Mouse (Mus musculus): Measurements from ENCODE around the gene Gm21897. TPM values are rescaled to one million over a fixed set of nuclear protein-coding genes. Genes with fewer than 3 reads are reported as not detected.

Gene Gm21897
- polyA plus RNA-seq, 1 experiment from 2014 or later, result not detected

- Histone ChIP-seq H3K9me3 (replicated peaks; ENCODE audit: control insufficient read depth, low read length) (no peaks in the 10 kb centered on the region), H3K36me3 (ENCODE audit: control insufficient read depth, insufficient read depth) (no peaks in the 10 kb centered on the region), H3K27ac (ENCODE audit: low read length) (no peak overlapping the region), H3K4me1 (ENCODE audit: control insufficient read depth, low read depth, low read length) (no peaks in the 10 kb centered on the region), H3K9ac (ENCODE audit: low read depth, low read length) (no peak overlapping the region), H3K4me3 (ENCODE audit: low read depth, low read length) (no peak overlapping the region), H3K4me2 (ENCODE audit: low read depth, low read length) (no peak overlapping the region), H3K27me3 (ENCODE audit: control insufficient read depth, insufficient read depth, low read depth, low read length) (no peaks in the 10 kb centered on the region)
- no peak for ATAC-seq (ENCODE audit: low read depth)
- WGBS (ENCODE audit: insufficient replicate concordance), result 54% methylated on average over 2 of the region's 2 CpGs
These were observed 32.1 kb downstream of the Gm21897 start for GRCm38 (mm10) chr16:15349381-15349780.

DNA sequence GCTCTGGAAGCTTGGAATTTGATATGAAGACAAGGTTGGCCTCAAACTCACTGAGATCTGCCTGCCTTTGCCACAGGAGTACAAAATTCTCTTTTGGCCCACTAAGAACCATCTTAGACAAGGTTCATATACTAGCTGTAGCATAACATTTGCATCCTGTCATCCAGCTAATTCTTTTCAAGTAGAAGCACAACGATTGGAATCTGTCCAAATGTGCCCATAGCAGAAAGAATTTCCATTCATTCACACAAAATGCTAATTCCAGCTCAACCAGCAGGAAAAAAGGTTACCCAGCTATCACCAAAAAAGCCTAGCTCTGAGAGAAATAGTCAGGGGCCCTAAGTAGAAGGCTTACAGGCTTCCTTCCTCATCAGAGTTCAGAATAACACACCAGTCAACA lies 34.0 kb downstream of the Gm21897 start:
- WGBS (ENCODE audit: insufficient replicate concordance), result 36% methylated on average over 1 of the region's 1 CpGs
- no peak overlapping the region for H3K4me2 ChIP-seq (ENCODE audit: low read depth, low read length)
- no peaks in the 10 kb centered on the region for H3K4me1 ChIP-seq (ENCODE audit: control insufficient read depth, low read depth, low read length)
- H3K9ac ChIP-seq (ENCODE audit: low read depth, low read length), result no peak overlapping the region
- no peaks in the 10 kb centered on the region for H3K27me3 ChIP-seq (ENCODE audit: control insufficient read depth, insufficient read depth, low read depth, low read length)
- no peak for ATAC-seq (ENCODE audit: low read depth)
- H3K4me3 ChIP-seq (ENCODE audit: low read depth, low read length), result no peak overlapping the region
- no peak overlapping the region for H3K27ac ChIP-seq (ENCODE audit: low read length)
- H3K36me3 ChIP-seq (ENCODE audit: control insufficient read depth, insufficient read depth), result no peaks in the 10 kb centered on the region
- H3K9me3 ChIP-seq (replicated peaks; ENCODE audit: control insufficient read depth, low read length), result no peaks in the 10 kb centered on the region

- ATAC-seq (ENCODE audit: low read depth), result no peak
- H3K9me3 ChIP-seq (replicated peaks; ENCODE audit: control insufficient read depth, low read length), result no peaks in the 10 kb centered on the region
- H3K27me3 ChIP-seq (ENCODE audit: control insufficient read depth, insufficient read depth, low read depth, low read length), result no peaks in the 10 kb centered on the region
- 43% methylated on average over 2 of the region's 2 CpGs for WGBS (ENCODE audit: insufficient replicate concordance)
- H3K36me3 ChIP-seq (ENCODE audit: control insufficient read depth, insufficient read depth), result no peaks in the 10 kb centered on the region
- no peak overlapping the region for H3K9ac ChIP-seq (ENCODE audit: low read depth, low read length)
- no peak overlapping the region for H3K4me3 ChIP-seq (ENCODE audit: low read depth, low read length)
- no peak overlapping the region for H3K4me2 ChIP-seq (ENCODE audit: low read depth, low read length)
- H3K27ac ChIP-seq (ENCODE audit: low read length), result no peak overlapping the region
- H3K4me1 ChIP-seq (ENCODE audit: control insufficient read depth, low read depth, low read length), result no peaks in the 10 kb centered on the region
These were observed 35.1 kb downstream of the Gm21897 start for GRCm38 (mm10) chr16:15352320-15352719.

DNA sequence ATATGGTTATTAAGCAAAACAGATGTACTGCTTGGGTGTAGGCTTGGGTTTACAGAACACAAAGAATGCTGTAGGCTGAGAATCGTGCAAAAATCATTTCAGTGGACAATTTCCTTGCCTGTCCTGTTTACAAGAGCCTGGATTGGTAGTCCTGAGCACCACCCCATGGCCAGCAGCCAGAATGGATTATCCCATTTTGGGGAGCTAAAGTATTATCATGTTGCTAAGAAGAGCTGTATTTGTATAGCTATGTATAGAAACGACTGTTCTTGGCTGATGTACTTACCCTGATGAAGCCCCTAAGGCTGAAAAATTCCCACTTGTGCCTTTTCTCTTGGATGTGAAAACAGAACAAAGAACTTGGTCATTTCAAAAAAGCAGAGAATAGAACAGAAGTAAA lies 37.6 kb downstream of the Gm21897 start:
- Histone ChIP-seq H3K9ac (ENCODE audit: low read depth, low read length) (no peak overlapping the region), H3K36me3 (ENCODE audit: control insufficient read depth, insufficient read depth) (no peaks in the 10 kb centered on the region), H3K27me3 (ENCODE audit: control insufficient read depth, insufficient read depth, low read depth, low read length) (no peaks in the 10 kb centered on the region), H3K4me2 (ENCODE audit: low read depth, low read length) (no peak overlapping the region), H3K9me3 (replicated peaks; ENCODE audit: control insufficient read depth, low read length) (no peaks in the 10 kb centered on the region), H3K27ac (ENCODE audit: low read length) (no peak overlapping the region), H3K4me3 (ENCODE audit: low read depth, low read length) (no peak overlapping the region), H3K4me1 (ENCODE audit: control insufficient read depth, low read depth, low read length) (no peaks in the 10 kb centered on the region)
- WGBS (ENCODE audit: insufficient replicate concordance), result 39% methylated on average over 2 of the region's 2 CpGs
- no peak for ATAC-seq (ENCODE audit: low read depth)

- H3K4me1 ChIP-seq (ENCODE audit: control insufficient read depth, low read depth, low read length), result no peaks in the 10 kb centered on the region
- no peaks in the 10 kb centered on the region for H3K9me3 ChIP-seq (replicated peaks; ENCODE audit: control insufficient read depth, low read length)
- no peak overlapping the region for H3K4me2 ChIP-seq (ENCODE audit: low read depth, low read length)
- H3K4me3 ChIP-seq (ENCODE audit: low read depth, low read length), result no peak overlapping the region
- WGBS (ENCODE audit: insufficient replicate concordance), result 29% methylated on average over 1 of the region's 1 CpGs
- no peak overlapping the region for H3K9ac ChIP-seq (ENCODE audit: low read depth, low read length)
- H3K36me3 ChIP-seq (ENCODE audit: control insufficient read depth, insufficient read depth), result no peaks in the 10 kb centered on the region
- no peak overlapping the region for H3K27ac ChIP-seq (ENCODE audit: low read length)
- no peak for ATAC-seq (ENCODE audit: low read depth)
- H3K27me3 ChIP-seq (ENCODE audit: control insufficient read depth, insufficient read depth, low read depth, low read length), result no peaks in the 10 kb centered on the region
These were observed 38.1 kb downstream of the Gm21897 start for GRCm38 (mm10) chr16:15355339-15355738.

DNA sequence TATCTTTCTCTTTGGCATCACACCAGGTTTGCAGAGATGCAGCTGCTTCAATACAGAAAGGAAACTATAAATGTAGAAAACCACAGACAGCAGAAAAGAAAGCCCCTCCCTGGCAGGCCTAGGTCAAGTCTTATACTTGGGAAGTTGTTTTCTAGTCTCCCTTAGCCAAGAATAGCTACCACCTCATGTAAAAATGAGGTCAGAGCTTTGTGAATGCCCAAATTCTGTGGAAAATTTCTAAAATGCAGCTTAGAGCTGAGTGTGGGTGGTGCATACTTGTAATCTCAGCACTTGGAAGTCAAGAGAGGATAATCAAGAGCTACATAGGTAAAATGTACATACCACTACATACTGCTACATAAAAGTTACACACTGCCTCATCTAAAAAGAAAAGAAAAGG lies 40.5 kb downstream of the Gm21897 start:
- no peak for ATAC-seq (ENCODE audit: low read depth)
- Histone ChIP-seq H3K9me3 (replicated peaks; ENCODE audit: control insufficient read depth, low read length) (no peaks in the 10 kb centered on the region), H3K4me1 (ENCODE audit: control insufficient read depth, low read depth, low read length) (no peaks in the 10 kb centered on the region), H3K9ac (ENCODE audit: low read depth, low read length) (no peak overlapping the region), H3K4me3 (ENCODE audit: low read depth, low read length) (no peak overlapping the region), H3K4me2 (ENCODE audit: low read depth, low read length) (no peak overlapping the region), H3K36me3 (ENCODE audit: control insufficient read depth, insufficient read depth) (no peaks in the 10 kb centered on the region), H3K27me3 (ENCODE audit: control insufficient read depth, insufficient read depth, low read depth, low read length) (no peaks in the 10 kb centered on the region), H3K27ac (ENCODE audit: low read length) (no peak overlapping the region)

DNA sequence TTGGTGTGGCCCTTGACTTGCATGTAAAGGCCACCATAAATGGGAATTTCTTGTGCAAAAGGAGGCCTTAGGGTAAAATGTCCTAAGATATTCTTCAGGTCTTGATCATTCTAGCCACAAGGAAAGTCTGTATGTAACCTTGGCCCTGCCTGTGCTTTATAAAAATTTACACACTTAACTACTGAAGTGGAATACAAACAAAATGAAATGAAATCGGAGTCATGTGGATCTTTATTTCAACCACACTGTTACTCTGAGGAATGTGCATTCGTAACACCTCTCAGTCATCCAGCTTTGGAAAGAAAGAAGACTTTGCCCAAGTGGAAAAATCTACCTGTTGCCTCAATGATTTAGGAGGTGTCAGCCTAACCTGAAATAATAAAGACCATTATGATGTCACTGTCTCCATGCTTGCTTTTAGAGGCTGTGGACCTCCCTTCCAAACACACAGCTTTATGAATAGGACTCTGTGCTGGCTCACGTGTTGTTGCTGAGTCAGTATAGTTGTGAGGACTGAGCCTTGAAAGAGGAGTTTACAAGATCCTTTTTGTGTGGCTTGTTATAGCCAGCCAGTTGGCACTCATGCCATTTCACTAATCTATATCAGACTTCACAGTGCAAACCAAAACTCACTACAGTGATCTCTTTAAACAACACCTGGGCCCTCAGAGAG lies 42.0 kb downstream of the Gm21897 start:
- Histone ChIP-seq H3K27me3 (ENCODE audit: control insufficient read depth, insufficient read depth, low read depth, low read length) (no peaks in the 10 kb centered on the region), H3K9me3 (replicated peaks; ENCODE audit: control insufficient read depth, low read length) (no peaks in the 10 kb centered on the region), H3K36me3 (ENCODE audit: control insufficient read depth, insufficient read depth) (no peaks in the 10 kb centered on the region), H3K27ac (ENCODE audit: low read length) (no peak overlapping the region), H3K4me3 (ENCODE audit: low read depth, low read length) (no peak overlapping the region), H3K4me2 (ENCODE audit: low read depth, low read length) (no peak overlapping the region), H3K4me1 (ENCODE audit: control insufficient read depth, low read depth, low read length) (no peaks in the 10 kb centered on the region), H3K9ac (ENCODE audit: low read depth, low read length) (no peak overlapping the region)
- no peak for ATAC-seq (ENCODE audit: low read depth)
- 51% methylated on average over 3 of the region's 3 CpGs for whole genome bisulfite sequencing (ENCODE audit: insufficient replicate concordance)

GRCm38 (mm10) chr16:15360825-15361224 lies 43.6 kb downstream of the Gm21897 start:
- no peaks in the 10 kb centered on the region for H3K9me3 ChIP-seq (replicated peaks; ENCODE audit: control insufficient read depth, low read length)
- H3K9ac ChIP-seq (ENCODE audit: low read depth, low read length), result no peak overlapping the region
- no peaks in the 10 kb centered on the region for H3K27me3 ChIP-seq (ENCODE audit: control insufficient read depth, insufficient read depth, low read depth, low read length)
- H3K36me3 ChIP-seq (ENCODE audit: control insufficient read depth, insufficient read depth), result no peaks in the 10 kb centered on the region
- H3K4me2 ChIP-seq (ENCODE audit: low read depth, low read length), result no peak overlapping the region
- H3K27ac ChIP-seq (ENCODE audit: low read length), result no peak overlapping the region
- H3K4me1 ChIP-seq (ENCODE audit: control insufficient read depth, low read depth, low read length), result no peaks in the 10 kb centered on the region
- ATAC-seq (ENCODE audit: low read depth), result no peak
- H3K4me3 ChIP-seq (ENCODE audit: low read depth, low read length), result no peak overlapping the region

All from liver, embryonic 16.5 days (tissue).